Mouse (Mus musculus): ENCODE data around the gene Prkca.
A peak's percentile ranks its signal among the peaks of the same experiment; 100 is the strongest.

Prkca gene

GRCm38 (mm10) chr11:108235081-108235703, 108.5 kb downstream of the Prkca start:
- peak; percentile 26 for DNase-seq (ENCODE audit: low read depth)

- no peak for DNase-seq (ENCODE audit: low read depth)
These were observed 110.7 kb downstream of the Prkca start for GRCm38 (mm10) chr11:108233015-108233414.

- no peak for DNase-seq (ENCODE audit: low read depth)
These were observed 113.6 kb downstream of the Prkca start for GRCm38 (mm10) chr11:108230101-108230500.

GRCm38 (mm10) chr11:108229176-108229946, 114.4 kb downstream of the Prkca start:
- no peak for DNase-seq (ENCODE audit: low read depth)

- DNase-seq (ENCODE audit: low read depth): no peak
These were observed 115.2 kb downstream of the Prkca start for GRCm38 (mm10) chr11:108228497-108228896.

- no peak for DNase-seq (ENCODE audit: low read depth)
These were observed 117.5 kb downstream of the Prkca start for GRCm38 (mm10) chr11:108226248-108226647.

GRCm38 (mm10) chr11:108224233-108224973, 119.3 kb downstream of the Prkca start:
- peak; percentile 76 for DNase-seq (ENCODE audit: low read depth)

- DNase-seq (ENCODE audit: low read depth): no peak
These were observed 120.0 kb downstream of the Prkca start for GRCm38 (mm10) chr11:108223613-108224232.

- DNase-seq (ENCODE audit: low read depth): no peak
These were observed 120.6 kb downstream of the Prkca start for GRCm38 (mm10) chr11:108223154-108223553.

- peak; percentile 72 for DNase-seq (ENCODE audit: low read depth)
These were observed 121.1 kb downstream of the Prkca start for GRCm38 (mm10) chr11:108222616-108223015.

GRCm38 (mm10) chr11:108222026-108222425, 121.7 kb downstream of the Prkca start:
- no peak for DNase-seq (ENCODE audit: low read depth)

- DNase-seq (ENCODE audit: low read depth): no peak
These were observed 122.4 kb downstream of the Prkca start for GRCm38 (mm10) chr11:108221124-108221835.

GRCm38 (mm10) chr11:108220605-108221004, 123.1 kb downstream of the Prkca start:
- DNase-seq (ENCODE audit: low read depth): no peak

- peak; percentile 35 for DNase-seq (ENCODE audit: low read depth)
These were observed 126.7 kb downstream of the Prkca start for GRCm38 (mm10) chr11:108217043-108217442.

GRCm38 (mm10) chr11:108216064-108216463, 127.7 kb downstream of the Prkca start:
- peak; percentile 83 for DNase-seq (ENCODE audit: low read depth)

- peak; percentile 68 for DNase-seq (ENCODE audit: low read depth)
These were observed 128.3 kb downstream of the Prkca start for GRCm38 (mm10) chr11:108215466-108215865.

GRCm38 (mm10) chr11:108214521-108215223, 129.1 kb downstream of the Prkca start:
- DNase-seq (ENCODE audit: low read depth): peak; percentile 80

GRCm38 (mm10) chr11:108213783-108214182, 129.9 kb downstream of the Prkca start:
- DNase-seq (ENCODE audit: low read depth): peak; percentile 63

- peak; percentile 43 for DNase-seq (ENCODE audit: low read depth)
These were observed 131.1 kb downstream of the Prkca start for GRCm38 (mm10) chr11:108212638-108213037.

- peak; percentile 29 for DNase-seq (ENCODE audit: low read depth)
These were observed 131.7 kb downstream of the Prkca start for GRCm38 (mm10) chr11:108212030-108212429.

- DNase-seq (ENCODE audit: low read depth): no peak
These were observed 133.0 kb downstream of the Prkca start for GRCm38 (mm10) chr11:108210749-108211148.
